Mouse (Mus musculus) neutrophil, adult 5-6 weeks (primary cell): Measurements from ENCODE around the gene Gm11985. TPM values are rescaled to one million over a fixed set of nuclear protein-coding genes. Genes with fewer than 3 reads are reported as not detected.
"Not testable (repeated sequence)": the region's sequence is repeated elsewhere in the genome, so short reads cannot be mapped to it uniquely, and the experiment has no call there.

Source experiments
- ATAC-seq: fragments of 151-379, 151-347 bp; 2 replicates; pipeline ENCODE4 v1.8.0; 2017; ENCODE audit warnings: mild to moderate bottlenecking, moderate TSS enrichment; ENCODE audit not compliant: insufficient number of reproducible peaks, poor library complexity, low FRiP score, severe bottlenecking; ENCODE audit errors: extremely low read depth
- total RNA-seq: library from RNA; stranded (forward); fragments of 200-1000 nt; gene quantifications from 2 replicates; pipeline ENCODE4 v1.2.3, GENCODE M21; 2017

The Gm11985 gene
- not detected in 2 replicates for total RNA-seq

- ATAC-seq, result no peak
Observed at GRCm38 (mm10) chr11:7188469-7188868, at the start of gene Gm11985. TSS of gene Gm11985 (minus strand) at chr11:7188569.

DNA sequence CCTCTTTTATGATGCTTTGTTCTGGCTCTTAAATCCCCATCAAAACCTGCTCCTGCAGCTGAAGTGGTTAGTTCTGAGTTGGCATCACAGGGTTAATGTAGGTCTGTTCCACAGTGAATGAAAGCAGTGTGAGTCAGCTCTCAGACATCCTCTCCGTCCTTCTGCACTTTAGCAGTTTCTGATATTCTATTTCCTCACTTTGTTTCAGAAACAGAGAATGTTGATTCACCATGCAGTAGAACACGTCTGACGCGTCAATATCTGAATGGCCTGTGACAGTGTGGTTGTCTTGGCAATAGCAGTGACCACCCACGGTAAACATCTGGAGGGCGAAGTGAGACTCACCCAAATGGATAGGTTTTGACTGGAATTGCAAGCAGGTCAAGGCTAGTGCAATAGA is 49.3 kb upstream of the Gm11985 start:
- no peak for ATAC-seq

DNA sequence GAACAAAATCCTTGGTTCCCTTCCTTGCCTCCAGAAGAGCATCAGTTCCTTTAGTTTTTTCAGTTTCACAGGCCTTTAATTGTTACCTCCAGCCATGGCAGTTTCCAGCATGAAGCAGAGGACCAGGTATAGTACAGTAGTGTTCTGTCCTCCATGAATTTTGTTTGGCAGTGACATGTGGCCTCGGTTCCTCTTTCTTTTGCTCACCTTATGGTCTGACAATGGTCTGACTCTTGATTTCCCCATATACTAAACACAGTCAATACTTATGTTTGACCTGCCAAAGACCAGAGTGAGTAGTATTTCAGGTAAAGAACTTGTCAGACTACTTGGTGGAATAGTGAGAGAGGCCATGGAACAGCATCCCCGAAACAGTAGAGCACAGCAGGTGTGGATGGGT is 48.4 kb upstream of the Gm11985 start:
- no peak for ATAC-seq

- ATAC-seq, result no peak
Observed at GRCm38 (mm10) chr11:7234981-7235609, 46.7 kb upstream of the Gm11985 start.

- no peak for ATAC-seq
Observed at GRCm38 (mm10) chr11:7234436-7234835, 46.1 kb upstream of the Gm11985 start.

DNA sequence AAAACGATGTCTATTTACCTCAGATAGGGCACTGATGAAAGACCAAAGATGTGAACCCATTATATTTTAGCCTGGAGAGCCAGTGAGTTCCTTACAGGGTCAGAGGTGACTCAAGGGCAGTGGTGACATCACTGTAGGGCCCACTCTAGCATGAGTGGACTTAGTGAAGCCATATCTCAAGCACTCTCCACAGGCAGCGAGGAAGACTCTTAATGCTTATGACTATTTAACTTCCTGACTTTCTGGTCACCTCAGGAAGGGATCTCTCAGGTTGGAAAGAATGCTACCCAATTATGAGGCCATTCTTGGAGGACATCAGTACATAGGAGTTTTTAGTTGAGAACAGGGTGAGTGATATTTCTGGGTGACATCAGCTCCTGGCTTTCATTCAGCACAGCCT is 45.0 kb upstream of the Gm11985 start:
- ATAC-seq, result no peak

DNA sequence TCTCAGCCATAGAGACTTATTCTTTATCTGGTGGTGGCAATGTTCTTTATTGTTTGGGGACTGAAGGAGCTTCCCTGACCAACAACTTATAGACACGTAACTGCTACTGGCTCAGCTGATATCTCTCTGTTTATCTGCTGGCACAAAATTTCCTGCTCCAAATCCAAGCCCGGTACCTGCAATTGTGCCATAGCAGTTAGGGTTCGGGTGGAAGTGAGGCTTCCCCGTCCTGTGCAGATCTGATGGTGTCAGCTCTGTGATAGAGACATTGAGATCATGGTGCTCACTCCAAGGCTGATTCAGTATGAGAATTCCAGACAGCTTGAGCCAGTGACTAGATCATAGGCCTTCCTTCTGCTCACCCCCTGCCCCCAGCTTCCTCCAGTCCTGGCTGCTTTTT is 43.6 kb upstream of the Gm11985 start:
- no peak for ATAC-seq

- no peak for ATAC-seq
Observed at GRCm38 (mm10) chr11:7230000-7230399, 41.6 kb upstream of the Gm11985 start.

GRCm38 (mm10) chr11:7228107-7228506 is 39.7 kb upstream of the Gm11985 start:
- ATAC-seq, result no peak

DNA sequence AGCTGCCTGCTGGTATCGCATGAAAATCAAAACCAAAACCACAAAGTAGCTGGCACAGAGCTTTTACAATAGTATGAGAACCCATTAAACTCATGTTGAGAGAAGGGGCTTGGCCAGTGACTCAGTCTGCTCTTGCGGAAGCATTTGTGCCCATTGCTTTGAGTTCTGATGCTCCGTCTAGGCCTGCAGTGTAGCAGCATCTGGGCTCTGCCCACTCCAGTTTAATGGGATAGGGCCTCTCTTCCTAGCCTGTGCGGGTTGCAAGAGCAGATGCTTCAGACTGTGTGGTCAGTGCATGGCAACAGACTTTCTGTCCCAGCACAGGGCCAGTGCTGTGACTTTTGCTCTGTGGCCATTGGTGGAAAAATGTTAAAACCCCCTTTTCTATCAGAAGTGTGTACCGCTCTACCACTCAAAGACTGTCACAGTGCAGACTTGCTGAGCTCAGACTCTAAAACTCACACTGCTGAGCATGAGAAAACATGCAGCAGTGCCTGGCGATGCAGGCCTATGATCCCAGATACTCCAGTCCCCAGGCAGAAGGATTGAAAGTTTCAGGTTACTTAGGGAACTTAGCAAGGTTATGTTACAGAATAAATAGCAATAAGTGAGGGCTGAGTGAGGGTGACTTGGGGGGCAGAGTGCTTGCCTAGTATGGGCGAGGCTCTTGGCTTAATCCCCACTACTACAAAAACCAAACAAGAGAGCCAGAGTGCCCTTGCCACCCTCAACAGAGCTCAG is 38.6 kb upstream of the Gm11985 start:
- ATAC-seq, result no peak

- ATAC-seq, result no peak
Observed at GRCm38 (mm10) chr11:7226200-7226599, 37.8 kb upstream of the Gm11985 start.

GRCm38 (mm10) chr11:7221826-7222225 is 33.5 kb upstream of the Gm11985 start:
- not testable (repeated sequence) for ATAC-seq

GRCm38 (mm10) chr11:7215703-7216102 is 27.3 kb upstream of the Gm11985 start:
- ATAC-seq, result no peak

DNA sequence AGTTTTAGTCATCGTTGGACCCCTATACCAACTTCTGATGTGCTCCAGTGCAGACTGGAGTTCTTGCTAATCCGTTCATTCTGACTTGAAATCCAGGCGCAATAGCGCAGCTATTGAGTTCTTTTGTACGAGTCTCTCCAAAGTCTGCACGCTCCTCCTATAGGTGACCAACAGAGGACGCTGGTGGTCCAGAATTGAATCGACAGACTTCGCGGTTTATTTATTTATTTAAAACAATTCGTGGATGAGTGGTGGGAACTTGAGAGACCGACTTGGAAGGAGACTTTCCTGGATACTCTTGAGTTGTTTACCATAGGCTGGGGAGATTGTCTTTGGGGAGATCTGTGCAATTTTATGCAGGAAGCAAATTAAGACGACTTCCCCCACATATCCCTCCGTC is 26.4 kb upstream of the Gm11985 start:
- no peak for ATAC-seq

DNA sequence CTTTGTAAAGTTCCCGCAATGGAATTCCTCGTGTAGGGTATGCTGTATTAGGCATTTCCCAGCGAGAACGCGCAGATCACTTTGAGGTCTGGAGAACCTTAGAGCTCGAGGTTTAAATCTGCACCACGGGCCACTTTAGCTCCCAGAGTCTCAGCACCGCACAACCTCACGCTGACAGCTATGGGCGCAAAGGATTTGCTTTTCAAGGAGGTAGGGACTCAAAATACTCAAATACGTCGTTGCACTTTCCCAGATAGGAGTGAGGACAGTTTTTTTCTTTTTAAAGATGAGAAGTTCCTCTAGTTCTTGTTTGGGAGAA is 25.9 kb upstream of the Gm11985 start:
- no peak for ATAC-seq

- no peak for ATAC-seq
Observed at GRCm38 (mm10) chr11:7213501-7214341, 25.4 kb upstream of the Gm11985 start, which contains the start of gene Igfbp3. TSS of gene Igfbp3 (minus strand) at chr11:7213923.

- ATAC-seq, result no peak
Observed at GRCm38 (mm10) chr11:7213161-7213500, 24.8 kb upstream of the Gm11985 start.

GRCm38 (mm10) chr11:7212126-7212798 is 23.9 kb upstream of the Gm11985 start:
- no peak for ATAC-seq

GRCm38 (mm10) chr11:7211211-7211610 is 22.8 kb upstream of the Gm11985 start:
- no peak for ATAC-seq
